Mouse (Mus musculus): ENCODE data around the gene Wdfy3. TPM values are rescaled to one million over a fixed set of nuclear protein-coding genes. Genes with fewer than 3 reads are reported as not detected.

The Wdfy3 gene
- 9.1 and 9.5 TPM in 2 replicates for polyA plus RNA-seq (2015; fragmentation: Nextera tagmentation; extraction: Ambion mirVana)

DNA sequence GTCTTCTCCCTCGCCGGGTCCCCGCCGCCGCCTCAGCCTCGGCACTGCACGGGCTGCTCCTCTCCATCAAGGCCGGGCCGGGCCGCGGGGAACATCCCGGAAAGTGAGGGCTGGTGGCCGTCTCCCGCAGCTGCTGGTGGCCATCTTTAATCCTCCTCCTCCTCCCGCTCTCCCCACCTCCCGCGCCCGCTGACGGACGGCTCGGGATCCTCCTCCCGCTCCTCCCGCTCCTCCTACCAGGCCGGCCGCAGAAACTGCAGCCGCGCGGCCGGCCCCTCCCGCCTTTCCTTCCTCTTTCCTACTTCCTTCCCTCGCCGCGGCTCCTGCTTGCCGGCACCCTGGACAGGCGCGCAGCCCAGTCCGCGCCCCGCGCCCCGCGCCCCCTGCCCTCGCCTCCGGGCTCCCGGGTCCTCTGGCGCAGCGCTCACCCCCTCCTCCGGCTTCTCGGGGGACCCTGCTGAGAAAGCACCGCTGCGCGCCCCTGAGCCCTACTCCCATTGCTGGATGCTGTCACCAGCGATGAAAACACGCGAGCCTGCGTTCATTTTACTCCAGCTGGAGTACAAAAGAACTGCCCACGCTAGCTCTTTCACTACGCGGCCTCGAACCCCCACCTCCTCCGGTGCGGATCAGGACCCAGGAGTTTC is at the start of gene Wdfy3:
Wdfy3 (minus strand) TSS at position 155 of the 647 bp plus-strand sequence.

